Mouse (Mus musculus) embryo, embryonic 10 days (tissue): ENCODE measurements around the gene Cmah.

ENCODE experiments used
- DNase-seq: peaks from one replicate; pipeline ENCODE4 v3.0.0-alpha.2; 2015; ENCODE audit warnings: low spot score

Cmah gene

GRCm38 (mm10) chr13:24515101-24515675 is 188.0 kb downstream of the Cmah start:
- peak; percentile 49 for DNase-seq

GRCm38 (mm10) chr13:24517757-24518156 is 190.6 kb downstream of the Cmah start:
- DNase-seq, result no peak

GRCm38 (mm10) chr13:24518887-24519286 is 191.7 kb downstream of the Cmah start:
- peak; percentile 78 for DNase-seq

- DNase-seq, result no peak
Measured at GRCm38 (mm10) chr13:24519976-24520647, 192.9 kb downstream of the Cmah start.

- no peak for DNase-seq
Measured at GRCm38 (mm10) chr13:24520796-24521195, 193.6 kb downstream of the Cmah start.

GRCm38 (mm10) chr13:24521446-24522342 is 194.5 kb downstream of the Cmah start:
- peak; percentile 65 for DNase-seq

GRCm38 (mm10) chr13:24522343-24522837 is 195.2 kb downstream of the Cmah start:
- DNase-seq, result no peak

- DNase-seq, result no peak
Measured at GRCm38 (mm10) chr13:24523587-24524221, 196.5 kb downstream of the Cmah start.

- DNase-seq, result no peak
Measured at GRCm38 (mm10) chr13:24524468-24524867, 197.3 kb downstream of the Cmah start.

- DNase-seq, result no peak
Measured at GRCm38 (mm10) chr13:24525551-24525950, 198.3 kb downstream of the Cmah start.

- DNase-seq, result no peak
Measured at GRCm38 (mm10) chr13:24526916-24527315, 199.7 kb downstream of the Cmah start.
